Mouse (Mus musculus): ENCODE results near the gene Lce3f. TPM values are rescaled to one million over a fixed set of nuclear protein-coding genes. Genes with fewer than 3 reads are reported as not detected.

The Lce3f gene
- polyA plus RNA-seq, 1 experiment, result not detected

GRCm38 (mm10) chr3:93002843-93003242 lies 10.8 kb downstream of the Lce3f start:
- no peaks in the 10 kb centered on the region for H3K36me3 ChIP-seq (ENCODE audit: control insufficient read depth, insufficient read depth, low read length)
- no peak for DNase-seq
- H3K27ac ChIP-seq (ENCODE audit: insufficient read depth, low read depth, low read length), result no peak overlapping the region
- no peak overlapping the region for H3K4me3 ChIP-seq (ENCODE audit: insufficient read depth, low read depth, low read length)
- no peaks in the 10 kb centered on the region for H3K4me1 ChIP-seq (ENCODE audit: control insufficient read depth, insufficient read depth, low read length)
- TF ChIP-seq CTCF (conservative IDR thresholded peaks at IDR 0.05; ENCODE audit: insufficient read depth, insufficient read length, low read depth, low read length), result no peak
- TF ChIP-seq POLR2A (IDR thresholded peaks at IDR 0.05; ENCODE audit: low read depth, low read length), result no peak
- no peaks in the 10 kb centered on the region for H3K27me3 ChIP-seq (replicated peaks; ENCODE audit: control insufficient read depth, insufficient read depth, low read length)
- WGBS, result 69% methylated on average over 4 of the region's 4 CpGs

- Histone ChIP-seq H3K4me3 (ENCODE audit: insufficient read depth, low read depth, low read length) (peak overlapping the region; percentile 29; the same call in 1 of the 2 replicates), H3K27me3 (replicated peaks; ENCODE audit: control insufficient read depth, insufficient read depth, low read length) (0 out of 2 replicates have a peak, but pooled peaks cover 2% of the 10 kb centered on the region), H3K36me3 (ENCODE audit: control insufficient read depth, insufficient read depth, low read length) (no peaks in the 10 kb centered on the region), H3K27ac (ENCODE audit: insufficient read depth, low read depth, low read length) (no peak overlapping the region), H3K4me1 (ENCODE audit: control insufficient read depth, insufficient read depth, low read length) (no peaks in the 10 kb centered on the region)
- 1% methylated on average over 24 of the region's 24 CpGs for WGBS
- TF ChIP-seq CTCF (conservative IDR thresholded peaks at IDR 0.05; ENCODE audit: insufficient read depth, insufficient read length, low read depth, low read length) (no peak), POLR2A (IDR thresholded peaks at IDR 0.05; ENCODE audit: low read depth, low read length) (no peak)
- peak; percentile 15 for DNase-seq
Measured at GRCm38 (mm10) chr3:93014378-93014801, 22.4 kb downstream of the Lce3f start.

- no peak overlapping the region for H3K27ac ChIP-seq (ENCODE audit: insufficient read depth, low read depth, low read length)
- no peak for DNase-seq
- no peaks in the 10 kb centered on the region for H3K4me1 ChIP-seq (ENCODE audit: control insufficient read depth, insufficient read depth, low read length)
- 30% methylated on average over 5 of the region's 5 CpGs for WGBS
- H3K36me3 ChIP-seq (ENCODE audit: control insufficient read depth, insufficient read depth, low read length), result no peaks in the 10 kb centered on the region
- TF ChIP-seq CTCF (conservative IDR thresholded peaks at IDR 0.05; ENCODE audit: insufficient read depth, insufficient read length, low read depth, low read length), result no peak
- no peak for TF ChIP-seq POLR2A (IDR thresholded peaks at IDR 0.05; ENCODE audit: low read depth, low read length)
- no peak overlapping the region for H3K4me3 ChIP-seq (ENCODE audit: insufficient read depth, low read depth, low read length)
- H3K27me3 ChIP-seq (replicated peaks; ENCODE audit: control insufficient read depth, insufficient read depth, low read length), result 0 out of 2 replicates have a peak, but pooled peaks cover 2% of the 10 kb centered on the region
Measured at GRCm38 (mm10) chr3:93014871-93015270, 22.8 kb downstream of the Lce3f start.

GRCm38 (mm10) chr3:93015460-93016104 lies 23.6 kb downstream of the Lce3f start, which contains the start of gene Crct1:
TSS of gene Crct1 (minus strand) at chr3:93015687.
- Histone ChIP-seq H3K36me3 (ENCODE audit: control insufficient read depth, insufficient read depth, low read length) (no peaks in the 10 kb centered on the region), H3K27me3 (replicated peaks; ENCODE audit: control insufficient read depth, insufficient read depth, low read length) (0 out of 2 replicates have a peak, but pooled peaks cover 2% of the 10 kb centered on the region), H3K4me3 (ENCODE audit: insufficient read depth, low read depth, low read length) (peak within 1 kb of the TSS; percentile 29; the same call in 1 of the 2 replicates), H3K27ac (ENCODE audit: insufficient read depth, low read depth, low read length) (no peak within 1 kb of the TSS), H3K4me1 (ENCODE audit: control insufficient read depth, insufficient read depth, low read length) (no peaks in the 10 kb centered on the region)
- 35% methylated on average over 4 of the region's 4 CpGs for WGBS
- DNase-seq, result no peak
- TF ChIP-seq POLR2A (IDR thresholded peaks at IDR 0.05; ENCODE audit: low read depth, low read length), result no peak
- TF ChIP-seq CTCF (conservative IDR thresholded peaks at IDR 0.05; ENCODE audit: insufficient read depth, insufficient read length, low read depth, low read length), result no peak

- H3K36me3 ChIP-seq (ENCODE audit: control insufficient read depth, insufficient read depth, low read length), result no peaks in the 10 kb centered on the region
- no peak for TF ChIP-seq CTCF (conservative IDR thresholded peaks at IDR 0.05; ENCODE audit: insufficient read depth, insufficient read length, low read depth, low read length)
- no peak for TF ChIP-seq POLR2A (IDR thresholded peaks at IDR 0.05; ENCODE audit: low read depth, low read length)
- no peak within 1 kb of the TSS for H3K27ac ChIP-seq (ENCODE audit: insufficient read depth, low read depth, low read length)
- DNase-seq, result no peak
- no peak within 1 kb of the TSS for H3K4me3 ChIP-seq (ENCODE audit: insufficient read depth, low read depth, low read length)
- 93% methylated on average over 2 of the region's 2 CpGs for WGBS
- H3K4me1 ChIP-seq (ENCODE audit: control insufficient read depth, insufficient read depth, low read length), result no peaks in the 10 kb centered on the region
- 0 out of 2 replicates have a peak, but pooled peaks cover 2% of the 10 kb centered on the region for H3K27me3 ChIP-seq (replicated peaks; ENCODE audit: control insufficient read depth, insufficient read depth, low read length)
Measured at GRCm38 (mm10) chr3:93018960-93019359, 26.9 kb downstream of the Lce3f start, which contains the start of gene Lce1m. TSS of gene Lce1m (minus strand) at chr3:93019060.

- Histone ChIP-seq H3K27me3 (replicated peaks; ENCODE audit: control insufficient read depth, insufficient read depth, low read length) (no peaks in the 10 kb centered on the region), H3K4me3 (ENCODE audit: insufficient read depth, low read depth, low read length) (no peak overlapping the region), H3K36me3 (ENCODE audit: control insufficient read depth, insufficient read depth, low read length) (no peaks in the 10 kb centered on the region), H3K27ac (ENCODE audit: insufficient read depth, low read depth, low read length) (no peak overlapping the region), H3K4me1 (ENCODE audit: control insufficient read depth, insufficient read depth, low read length) (no peaks in the 10 kb centered on the region)
- 90% methylated on average over 1 of the region's 1 CpGs for WGBS
- no peak for TF ChIP-seq POLR2A (IDR thresholded peaks at IDR 0.05; ENCODE audit: low read depth, low read length)
- no peak for TF ChIP-seq CTCF (conservative IDR thresholded peaks at IDR 0.05; ENCODE audit: insufficient read depth, insufficient read length, low read depth, low read length)
- no peak for DNase-seq
Measured at GRCm38 (mm10) chr3:93021171-93021570, 29.1 kb downstream of the Lce3f start.

GRCm38 (mm10) chr3:93023411-93024184 lies 31.6 kb downstream of the Lce3f start:
- 55% methylated on average over 3 of the region's 3 CpGs for WGBS
- Histone ChIP-seq H3K27ac (ENCODE audit: insufficient read depth, low read depth, low read length) (no peak overlapping the region), H3K36me3 (ENCODE audit: control insufficient read depth, insufficient read depth, low read length) (no peaks in the 10 kb centered on the region), H3K27me3 (replicated peaks; ENCODE audit: control insufficient read depth, insufficient read depth, low read length) (no peaks in the 10 kb centered on the region; the same call in 1 of the 2 replicates), H3K4me1 (ENCODE audit: control insufficient read depth, insufficient read depth, low read length) (no peaks in the 10 kb centered on the region), H3K4me3 (ENCODE audit: insufficient read depth, low read depth, low read length) (no peak overlapping the region)
- no peak for TF ChIP-seq POLR2A (IDR thresholded peaks at IDR 0.05; ENCODE audit: low read depth, low read length)
- no peak for TF ChIP-seq CTCF (conservative IDR thresholded peaks at IDR 0.05; ENCODE audit: insufficient read depth, insufficient read length, low read depth, low read length)
- no peak for DNase-seq
